Mouse (Mus musculus) cerebral cortex, adult 2 months (tissue): Measurements from ENCODE around the gene Lrif1.

Experiments used
- WGBS: fragments of 180-500 bp; shearing (Covaris S2); methylation state at CpG from one replicate; pipeline ENCODE4 v1.1.7; 2018; 5-methylcytosine and 5-hydroxymethylcytosine counted together

Gene Lrif1

DNA sequence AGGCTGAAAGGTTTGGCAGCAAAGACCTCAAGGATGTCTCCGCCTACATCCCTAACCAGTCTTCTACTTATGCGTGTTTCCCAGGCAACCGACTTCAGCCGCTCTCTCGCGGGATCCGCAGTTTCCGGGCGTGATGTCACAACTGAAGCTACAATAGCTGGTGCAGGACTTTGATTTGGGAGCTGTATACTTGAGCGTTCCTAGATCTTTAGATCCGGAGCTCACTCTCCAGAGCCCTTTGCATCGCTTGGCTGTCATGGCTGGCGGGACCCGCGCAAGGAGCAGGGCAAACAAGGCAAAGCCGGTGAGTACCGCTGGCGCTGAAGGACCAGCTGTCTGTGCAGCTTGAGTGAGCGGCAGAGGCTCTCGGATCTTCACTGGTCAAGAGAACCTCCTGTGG lies at the start of gene Lrif1:
Lrif1 (plus strand) TSS at position 158 of the 400 bp plus-strand sequence.
- under 1% methylated on average over 20 of the region's 20 CpGs for WGBS

GRCm38 (mm10) chr3:106672811-106673210 lies 12.0 kb upstream of the Lrif1 start:
- 73% methylated on average over 14 of the region's 14 CpGs for WGBS

DNA sequence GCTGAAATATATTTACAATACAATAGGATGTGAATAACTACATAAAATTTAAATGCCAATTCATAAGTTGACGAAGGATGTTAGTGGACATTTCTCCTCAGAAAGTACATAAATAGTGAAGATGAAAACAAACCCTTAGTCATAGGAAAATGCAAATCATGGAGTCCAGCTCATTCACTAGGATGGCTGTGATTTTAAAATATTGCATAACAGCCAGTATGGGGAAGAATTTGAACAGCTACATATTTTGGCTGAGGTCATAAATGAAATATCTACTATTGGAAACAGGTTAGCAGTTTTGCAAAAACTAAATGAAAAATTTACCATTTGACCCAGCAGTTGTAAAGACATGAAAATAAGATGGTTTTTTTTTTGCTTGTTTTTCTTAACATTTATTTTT lies 594 bp downstream of the Lrif1 start:
- 11% methylated on average over 1 of the region's 1 CpGs for WGBS

DNA sequence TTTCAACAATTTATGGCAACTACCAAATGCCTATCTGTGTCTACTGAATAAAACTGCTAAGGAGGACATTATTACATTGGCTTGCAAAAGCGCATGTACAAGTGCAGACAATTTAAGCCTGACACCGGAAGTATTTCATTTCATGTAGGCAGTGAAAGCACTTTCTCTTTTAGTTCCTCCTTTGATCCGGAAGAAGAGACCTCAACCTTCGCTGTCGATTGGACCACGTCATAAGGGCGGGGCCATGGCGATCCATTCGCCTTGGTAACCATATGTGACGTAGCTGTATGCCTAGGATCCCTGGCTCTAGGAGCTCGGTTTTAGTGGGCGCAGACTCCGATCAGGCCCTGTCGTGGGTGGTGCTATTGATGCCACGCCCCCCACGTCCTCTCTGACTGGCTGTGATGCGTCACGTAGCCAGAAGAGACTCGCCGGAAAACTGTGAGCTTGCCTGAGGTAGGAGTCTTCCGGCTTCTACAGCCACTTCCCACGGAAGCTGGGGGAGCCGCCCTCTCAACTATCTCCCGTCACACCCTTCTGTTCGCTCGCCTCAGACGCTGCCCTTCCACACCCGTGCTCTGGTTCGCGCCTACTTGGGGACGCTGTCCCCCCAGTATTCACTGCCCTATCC lies 36.7 kb downstream of the Lrif1 start:
- under 1% methylated on average over 31 of the region's 31 CpGs for WGBS

- under 1% methylated on average over 33 of the region's 33 CpGs for WGBS
These were observed 37.5 kb downstream of the Lrif1 start for GRCm38 (mm10) chr3:106722028-106722945.

DNA sequence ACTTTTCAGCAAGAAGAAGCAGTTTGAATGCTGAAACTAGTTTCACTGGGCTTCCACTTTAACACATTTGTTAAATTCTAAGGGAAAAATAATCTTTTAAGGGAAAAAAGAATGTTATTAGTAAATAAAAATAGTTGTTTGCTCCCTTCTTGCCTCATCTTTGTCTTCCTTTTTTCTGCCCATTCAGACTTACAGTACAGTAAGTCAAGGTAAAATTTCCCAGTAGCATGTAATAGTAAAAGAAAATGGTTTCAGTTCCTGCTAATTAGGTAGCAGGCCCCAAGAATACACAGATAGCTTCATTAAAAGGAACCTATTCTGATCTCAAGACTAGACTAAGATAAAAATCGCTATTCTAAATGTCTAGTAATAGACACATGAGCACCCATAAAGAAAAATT lies 71.1 kb downstream of the Lrif1 start:
- WGBS, result 67% methylated on average over 1 of the region's 1 CpGs

GRCm38 (mm10) chr3:106771834-106772233 lies 87.0 kb downstream of the Lrif1 start:
- 83% methylated on average over 1 of the region's 1 CpGs for WGBS

DNA sequence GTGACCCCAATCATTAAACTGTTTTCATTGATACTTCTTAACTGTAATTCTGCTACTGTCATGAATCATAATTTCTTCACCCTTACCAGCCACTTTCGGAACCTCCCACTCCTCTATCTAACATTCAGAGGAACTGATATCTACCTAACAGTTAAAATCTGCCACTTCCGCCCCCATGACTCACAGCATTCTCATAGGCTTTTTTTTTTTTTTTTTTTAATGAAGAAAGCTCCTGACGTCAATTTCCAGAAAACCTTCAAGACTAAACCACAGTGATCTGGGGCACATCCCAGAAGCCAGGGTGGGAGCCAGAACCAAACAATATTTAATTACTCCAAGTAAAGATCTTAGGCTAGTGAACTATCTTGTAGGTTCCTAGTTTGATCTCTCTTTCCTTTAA lies 100.3 kb downstream of the Lrif1 start:
- WGBS, result 64% methylated on average over 3 of the region's 3 CpGs
